Mouse (Mus musculus): Measurements from ENCODE around the gene Zfp280b.

- TF ChIP-seq CTCF (IDR thresholded peaks at IDR 0.05) (no peak), EP300 (IDR thresholded peaks at IDR 0.05) (no peak)
Observed at GRCm38 (mm10) chr10:75995463-75995862, 37.0 kb upstream of the Zfp280b start.
